Mouse (Mus musculus) small intestine, adult 2 months (tissue): ENCODE measurements around the gene Zdhhc5. TPM values are rescaled to one million over a fixed set of nuclear protein-coding genes. Genes with fewer than 3 reads are reported as not detected.

ENCODE experiments used
- H3K27ac ChIP-seq: fragments of 200-500 bp; 2 replicates; pipeline ENCODE4 v1.5.1; 2012; ENCODE audit warnings: low read depth, low read length, control low read depth, inconsistent platforms; ENCODE audit not compliant: insufficient read depth
- H3K27me3 ChIP-seq: fragments of 200-500 bp; 2 replicates; pipeline ENCODE4 v1.6.1; 2012; ENCODE audit warnings: mild to moderate bottlenecking, moderate library complexity, low read length, inconsistent platforms; ENCODE audit not compliant: control insufficient read depth, insufficient read depth
- H3K36me3 ChIP-seq: fragments of 200-500 bp; 2 replicates; pipeline ENCODE4 v1.6.1; 2012; ENCODE audit warnings: mild to moderate bottlenecking, low read length, control low read depth, inconsistent platforms; ENCODE audit not compliant: control insufficient read depth, insufficient read depth
- H3K4me1 ChIP-seq: fragments of 200-500 bp; 2 replicates; pipeline ENCODE4 v1.6.1; 2012; ENCODE audit warnings: low read length, inconsistent platforms, mixed read lengths; ENCODE audit not compliant: control insufficient read depth, insufficient read depth, insufficient read length
- H3K4me3 ChIP-seq: fragments of 200-500 bp; 2 replicates; pipeline ENCODE4 v1.5.1; 2012; ENCODE audit warnings: low read depth, mild to moderate bottlenecking, control low read depth, inconsistent platforms, low read length, moderate library complexity
- CTCF ChIP-seq: fragments of 200-500 bp; IDR thresholded peaks from 2 replicates; pipeline ENCODE4 v1.5.1; 2012; ENCODE audit warnings: low read depth, mild to moderate bottlenecking, control low read depth, inconsistent platforms, low read length, moderate library complexity, mixed read lengths; ENCODE audit not compliant: insufficient replicate concordance, insufficient read length; ENCODE audit errors: extremely low read depth
- POLR2A ChIP-seq: fragments of 200-500 bp; IDR thresholded peaks from 2 replicates; pipeline ENCODE4 v1.6.1; 2012; ENCODE audit warnings: low read depth, mild to moderate bottlenecking, control low read depth, inconsistent platforms, low read length, moderate library complexity
- WGBS: fragments of 180-500 bp; shearing (Covaris S2); methylation state at CpG from one replicate; pipeline ENCODE4 v1.1.7; 2018; 5-methylcytosine and 5-hydroxymethylcytosine counted together
- polyA plus RNA-seq: library from polyadenylated mRNA; depleted of rRNA; stranded (reverse); fragments of >200 nt; gene quantifications from 2 replicates; pipeline ENCODE4 v1.2.3, GENCODE M21; 2012

The Zdhhc5 gene
- polyA plus RNA-seq, 1 experiment = 46.1 TPM

- Histone ChIP-seq H3K4me1 (0 out of 2 replicates have a peak, but pooled peaks cover 1% of the 10 kb centered on the region), H3K4me3 (no peak within 1 kb of the TSS), H3K27ac (no peak within 1 kb of the TSS), H3K36me3 (no peaks in the 10 kb centered on the region), H3K27me3 (no peaks in the 10 kb centered on the region)
- 96% methylated on average over 32 of the region's 32 CpGs for WGBS
- TF ChIP-seq POLR2A = no peak
- TF ChIP-seq CTCF = no peak
Observed at GRCm38 (mm10) chr2:84658806-84659205, 56.2 kb downstream of the Zdhhc5 start, which contains the start of gene Btbd18. Gene Btbd18, plus strand, starts transcription at chr2:84659079.

GRCm38 (mm10) chr2:84655864-84656263, 59.1 kb downstream of the Zdhhc5 start:
- TF ChIP-seq CTCF = no peak
- TF ChIP-seq POLR2A = no peak
- H3K4me3 ChIP-seq = no peak overlapping the region
- no peaks in the 10 kb centered on the region for H3K27me3 ChIP-seq
- H3K4me1 ChIP-seq = 0 out of 2 replicates have a peak, but pooled peaks cover 1% of the 10 kb centered on the region
- H3K27ac ChIP-seq = no peak overlapping the region
- WGBS = 53% methylated on average over 1 of the region's 1 CpGs
- H3K36me3 ChIP-seq = no peaks in the 10 kb centered on the region

GRCm38 (mm10) chr2:84653354-84653753, 61.6 kb downstream of the Zdhhc5 start:
- Histone ChIP-seq H3K4me3 (no peak overlapping the region), H3K27ac (no peak overlapping the region), H3K4me1 (0 out of 2 replicates have a peak, but pooled peaks cover 1% of the 10 kb centered on the region), H3K27me3 (no peaks in the 10 kb centered on the region), H3K36me3 (no peaks in the 10 kb centered on the region)
- TF ChIP-seq POLR2A (no peak), CTCF (no peak)

GRCm38 (mm10) chr2:84650464-84651195, 64.3 kb downstream of the Zdhhc5 start, which contains the start of gene Ctnnd1:
Gene Ctnnd1, minus strand, starts transcription at chr2:84650765.
- Histone ChIP-seq H3K4me3 (peak within 1 kb of the TSS; percentile 93), H3K27me3 (no peaks in the 10 kb centered on the region), H3K36me3 (0 out of 2 replicates have a peak, but pooled peaks cover 3% of the 10 kb centered on the region), H3K4me1 (peaks cover 8% of the 10 kb centered on the region), H3K27ac (peak within 1 kb of the TSS; percentile 100)
- TF ChIP-seq CTCF (no peak), POLR2A (peak; percentile 86; the same call in 1 of the 2 replicates)
- WGBS = 2% methylated on average over 15 of the region's 15 CpGs

- Histone ChIP-seq H3K4me1 (peaks cover 8% of the 10 kb centered on the region), H3K4me3 (peak overlapping the region; percentile 71), H3K36me3 (peaks cover 3% of the 10 kb centered on the region; the same call in 1 of the 2 replicates), H3K27me3 (no peaks in the 10 kb centered on the region), H3K27ac (peak overlapping the region; percentile 92)
- WGBS = 2% methylated on average over 10 of the region's 10 CpGs
- no peak for TF ChIP-seq CTCF
- TF ChIP-seq POLR2A = no peak
Observed at GRCm38 (mm10) chr2:84649674-84650073, 65.3 kb downstream of the Zdhhc5 start.

- 12% methylated on average over 6 of the region's 6 CpGs for WGBS
Observed at GRCm38 (mm10) chr2:84648369-84648768, 66.6 kb downstream of the Zdhhc5 start.

GRCm38 (mm10) chr2:84647051-84647568, 67.9 kb downstream of the Zdhhc5 start:
- 0 out of 2 replicates have a peak overlapping the region, but pooled peaks have one; percentile 3 for H3K27ac ChIP-seq
- 42% methylated on average over 6 of the region's 6 CpGs for WGBS
- H3K4me3 ChIP-seq = peak overlapping the region; percentile 35

More at GRCm38 (mm10) chr2:84648369-84648768, 66.6 kb downstream of the Zdhhc5 start:
- Histone ChIP-seq H3K27me3 (no peaks in the 10 kb centered on the region), H3K4me3 (peak overlapping the region; percentile 54), H3K4me1 (peaks cover 12% of the 10 kb centered on the region), H3K36me3 (peaks cover 5% of the 10 kb centered on the region; the same call in 1 of the 2 replicates), H3K27ac (no peak overlapping the region)
- TF ChIP-seq POLR2A (no peak), CTCF (no peak)

More at GRCm38 (mm10) chr2:84647051-84647568, 67.9 kb downstream of the Zdhhc5 start:
- TF ChIP-seq CTCF (no peak), POLR2A (no peak)
- peaks cover 12% of the 10 kb centered on the region for H3K4me1 ChIP-seq
- no peaks in the 10 kb centered on the region for H3K27me3 ChIP-seq
- H3K36me3 ChIP-seq = peaks cover 5% of the 10 kb centered on the region; the same call in 1 of the 2 replicates
